Mouse (Mus musculus) thymus, adult 2 months (tissue): Measurements from ENCODE around the gene Lrrc34. TPM values are rescaled to one million over a fixed set of nuclear protein-coding genes. Genes with fewer than 3 reads are reported as not detected.

Experiments used
- DNase-seq: peaks from one replicate; pipeline ENCODE4 v3.0.0; 2021
- H3K27ac ChIP-seq: fragments of 200-500 bp; 2 replicates; pipeline ENCODE4 v1.5.1; 2012; ENCODE audit warnings: low read length, control low read depth; ENCODE audit not compliant: control insufficient read depth, insufficient read depth
- H3K27me3 ChIP-seq: fragments of 200-500 bp; 2 replicates; pipeline ENCODE4 v1.6.1; 2012; ENCODE audit warnings: mild to moderate bottlenecking, low read length, moderate library complexity, mixed read lengths; ENCODE audit not compliant: control insufficient read depth, insufficient read depth
- H3K36me3 ChIP-seq: fragments of 200-500 bp; 2 replicates; pipeline ENCODE4 v1.6.1; 2012; ENCODE audit warnings: mild to moderate bottlenecking, low read length, moderate library complexity; ENCODE audit not compliant: control insufficient read depth, insufficient read depth
- H3K4me1 ChIP-seq: fragments of 200-500 bp; replicated peaks from 2 replicates; pipeline ENCODE4 v1.6.1; 2012; ENCODE audit warnings: low read length; ENCODE audit not compliant: control insufficient read depth, insufficient read depth
- H3K4me3 ChIP-seq: fragments of 200-500 bp; 2 replicates; pipeline ENCODE4 v1.5.1; 2012; ENCODE audit warnings: mild to moderate bottlenecking, low read length, control low read depth, moderate library complexity; ENCODE audit not compliant: control insufficient read depth, insufficient read depth
- CTCF ChIP-seq: fragments of 200-500 bp; IDR thresholded peaks from 2 replicates; pipeline ENCODE4 v1.5.1; 2012; ENCODE audit warnings: mild to moderate bottlenecking, control low read depth, low read length, moderate library complexity, borderline replicate concordance; ENCODE audit not compliant: control insufficient read depth, poor library complexity, insufficient read depth; ENCODE audit errors: extremely low read depth
- POLR2A ChIP-seq: fragments of 200-500 bp; IDR thresholded peaks from 2 replicates; pipeline ENCODE4 v1.6.1; 2012; ENCODE audit warnings: mild to moderate bottlenecking, low read length, control low read depth, moderate library complexity; ENCODE audit not compliant: control insufficient read depth, poor library complexity, insufficient read depth; ENCODE audit errors: extremely low read depth
- WGBS: fragments of 180-500 bp; shearing (Covaris S2); methylation state at CpG from one replicate; pipeline ENCODE4 v1.1.7; 2018; 5-methylcytosine and 5-hydroxymethylcytosine counted together
- polyA plus RNA-seq: library from polyadenylated mRNA; depleted of rRNA; stranded (reverse); fragments of >200 nt; gene quantifications from 2 replicates; pipeline ENCODE4 v1.2.3, GENCODE M21; 2012

Lrrc34 gene
- polyA plus RNA-seq, 1 experiment: 0.04 TPM

DNA sequence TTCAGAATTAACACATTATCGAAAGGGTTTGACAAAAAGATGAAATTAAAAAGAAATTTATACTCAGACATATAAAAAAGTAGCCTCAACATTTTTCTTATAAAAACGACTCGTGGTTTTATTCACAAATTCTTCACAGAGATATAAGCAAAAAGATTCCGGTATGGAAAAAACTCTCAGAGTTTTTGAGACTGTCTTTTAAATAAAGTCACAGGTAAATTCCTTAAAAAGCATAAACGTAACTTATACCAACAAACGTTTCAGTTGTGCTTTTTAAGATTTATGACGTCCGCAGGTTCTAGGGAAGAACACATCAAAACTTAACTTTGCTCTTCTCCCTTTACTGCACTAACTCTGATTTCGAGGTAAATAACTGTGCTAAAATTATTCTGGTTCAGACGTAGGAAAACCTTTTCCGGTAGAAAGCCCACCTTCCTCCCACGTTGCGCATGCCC is 46.0 kb downstream of the Lrrc34 start:
- no peak for DNase-seq
- TF ChIP-seq CTCF: no peak
- TF ChIP-seq POLR2A: no peak
- H3K4me3 ChIP-seq: peak overlapping the region; percentile 81
- no peaks in the 10 kb centered on the region for H3K27me3 ChIP-seq
- H3K36me3 ChIP-seq: no peaks in the 10 kb centered on the region
- H3K27ac ChIP-seq: peak overlapping the region; percentile 82
- peaks cover 11% of the 10 kb centered on the region for H3K4me1 ChIP-seq
- under 1% methylated on average over 13 of the region's 13 CpGs for WGBS

DNA sequence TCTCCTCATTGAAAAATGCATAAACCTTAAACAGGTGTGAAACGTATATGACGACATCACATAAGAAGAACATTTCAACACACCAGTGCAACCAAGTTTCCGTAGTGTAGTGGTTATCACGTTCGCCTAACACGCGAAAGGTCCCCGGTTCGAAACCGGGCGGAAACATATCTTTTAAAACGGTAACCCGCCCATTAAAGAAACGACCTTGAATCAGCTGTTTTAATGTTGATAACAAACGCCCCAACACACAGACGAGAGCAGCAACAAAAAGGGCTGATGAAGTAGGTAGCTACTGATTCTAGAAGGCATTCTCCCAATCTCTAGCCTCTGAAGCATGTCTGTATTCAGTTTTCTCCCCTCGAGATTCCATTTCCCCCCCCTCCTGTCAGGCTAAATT is 46.5 kb downstream of the Lrrc34 start:
- no peak overlapping the region; the same call in 1 of the 2 replicates for H3K27ac ChIP-seq
- H3K36me3 ChIP-seq: no peaks in the 10 kb centered on the region
- TF ChIP-seq POLR2A: no peak
- no peak for TF ChIP-seq CTCF
- no peaks in the 10 kb centered on the region; the same call in 1 of the 2 replicates for H3K27me3 ChIP-seq
- under 1% methylated on average over 17 of the region's 17 CpGs for WGBS
- peak; percentile 89 for DNase-seq
- H3K4me1 ChIP-seq: peaks cover 11% of the 10 kb centered on the region
- H3K4me3 ChIP-seq: no peak overlapping the region

DNA sequence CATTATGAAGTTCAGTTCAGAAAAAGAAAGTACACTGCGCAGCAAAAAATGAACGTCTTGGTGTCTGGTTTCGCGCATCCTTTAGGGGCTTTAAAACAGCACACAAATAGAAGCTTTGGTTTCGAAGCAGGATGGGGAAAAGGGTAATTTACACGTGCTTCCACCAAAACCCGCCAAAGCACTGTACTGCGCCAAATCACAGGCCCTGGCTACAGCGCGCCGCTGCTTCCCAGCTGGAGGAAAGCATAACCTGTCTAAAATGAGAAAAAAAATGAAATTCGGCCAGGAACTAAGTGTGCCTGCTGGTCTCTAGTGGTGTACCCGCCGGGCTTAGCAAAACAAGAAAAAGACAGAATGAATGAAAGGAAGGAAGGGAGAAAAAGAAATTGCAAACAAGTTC is 47.0 kb downstream of the Lrrc34 start:
- Histone ChIP-seq H3K36me3 (no peaks in the 10 kb centered on the region), H3K27ac (peak overlapping the region; percentile 43), H3K27me3 (no peaks in the 10 kb centered on the region; the same call in 1 of the 2 replicates), H3K4me3 (peak overlapping the region; percentile 70), H3K4me1 (peaks cover 11% of the 10 kb centered on the region)
- WGBS: under 1% methylated on average over 14 of the region's 14 CpGs
- peak; percentile 33 for DNase-seq
- TF ChIP-seq POLR2A (no peak), CTCF (no peak)

DNA sequence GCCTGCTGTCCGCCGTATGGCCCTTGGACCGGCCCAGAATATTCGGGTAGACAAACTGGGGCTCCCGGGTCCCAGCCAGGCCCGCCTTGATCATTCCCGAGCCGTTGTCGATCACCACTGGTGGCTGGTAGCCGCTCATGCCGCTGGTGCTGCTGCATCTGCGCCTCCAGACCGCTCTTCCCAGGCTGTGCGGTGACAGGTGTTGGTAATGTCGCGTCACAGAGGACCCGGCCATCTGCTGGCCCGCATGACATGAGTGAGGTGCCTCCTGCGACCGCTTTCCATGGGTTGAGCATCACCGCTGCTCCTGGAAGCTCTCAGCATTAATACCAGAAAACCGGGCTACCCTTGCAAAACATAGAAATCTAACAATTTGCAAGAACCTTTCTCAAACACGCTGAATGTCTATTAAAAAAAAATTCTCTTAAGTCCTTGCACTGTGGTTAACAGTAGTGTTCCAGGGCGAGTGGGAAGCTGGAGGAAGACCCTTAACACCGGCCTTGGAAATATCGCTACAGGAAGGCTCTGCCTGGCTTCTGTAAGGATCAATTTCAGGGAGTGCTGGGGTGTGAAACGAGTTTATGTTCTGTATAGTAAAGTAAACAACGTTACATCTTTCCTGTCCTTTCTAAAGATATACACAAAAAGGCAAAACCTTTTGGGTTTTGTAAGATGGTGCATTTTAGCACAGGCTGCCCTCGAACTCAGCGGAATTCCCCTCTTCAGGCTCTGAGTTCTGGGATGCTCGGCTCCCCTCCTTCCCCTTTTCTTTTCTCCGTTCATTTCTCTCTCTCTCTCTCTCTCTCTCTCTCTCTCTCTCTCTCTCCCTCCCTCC is 47.7 kb downstream of the Lrrc34 start, which contains the start of gene Actrt3:
Gene Actrt3 (minus strand): TSS at position 229 of the 835 bp plus-strand sequence.
- 2% methylated on average over 32 of the region's 32 CpGs for WGBS
- DNase-seq: peak; percentile 43

DNA sequence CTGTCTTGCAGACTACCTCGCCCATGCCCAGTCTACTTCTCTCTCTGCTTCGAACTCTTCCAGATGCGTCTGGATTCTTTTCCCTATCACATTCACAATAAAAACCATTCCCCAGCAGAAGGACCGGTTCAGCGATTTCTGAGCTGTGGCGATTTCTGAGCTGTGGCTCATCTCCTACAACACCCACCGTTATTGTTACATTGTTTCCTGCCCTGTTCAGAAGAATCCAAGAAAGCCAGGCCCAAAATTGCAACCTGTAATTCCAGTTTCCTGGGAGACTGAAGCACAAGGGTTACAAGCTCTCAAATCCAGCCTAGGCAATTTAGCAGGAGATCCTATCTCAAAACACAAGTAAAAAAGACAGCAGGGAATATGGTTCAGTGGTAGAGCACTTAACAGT is 50.4 kb downstream of the Lrrc34 start:
- WGBS: 96% methylated on average over 7 of the region's 7 CpGs
- Histone ChIP-seq H3K27me3 (no peaks in the 10 kb centered on the region; the same call in 1 of the 2 replicates), H3K36me3 (no peaks in the 10 kb centered on the region), H3K27ac (no peak overlapping the region), H3K4me1 (peaks cover 7% of the 10 kb centered on the region), H3K4me3 (no peak overlapping the region)
- no peak for DNase-seq
- TF ChIP-seq CTCF: no peak
- TF ChIP-seq POLR2A: no peak

More for the DNA sequence above, 47.7 kb downstream of the Lrrc34 start, which contains the start of gene Actrt3:
- H3K36me3 ChIP-seq: no peaks in the 10 kb centered on the region
- peak within 1 kb of the TSS; percentile 43 for H3K27ac ChIP-seq
- H3K4me1 ChIP-seq: peaks cover 11% of the 10 kb centered on the region
- H3K27me3 ChIP-seq: no peaks in the 10 kb centered on the region; the same call in 1 of the 2 replicates
- TF ChIP-seq CTCF (no peak), POLR2A (no peak)
- H3K4me3 ChIP-seq: peak within 1 kb of the TSS; percentile 70

DNA sequence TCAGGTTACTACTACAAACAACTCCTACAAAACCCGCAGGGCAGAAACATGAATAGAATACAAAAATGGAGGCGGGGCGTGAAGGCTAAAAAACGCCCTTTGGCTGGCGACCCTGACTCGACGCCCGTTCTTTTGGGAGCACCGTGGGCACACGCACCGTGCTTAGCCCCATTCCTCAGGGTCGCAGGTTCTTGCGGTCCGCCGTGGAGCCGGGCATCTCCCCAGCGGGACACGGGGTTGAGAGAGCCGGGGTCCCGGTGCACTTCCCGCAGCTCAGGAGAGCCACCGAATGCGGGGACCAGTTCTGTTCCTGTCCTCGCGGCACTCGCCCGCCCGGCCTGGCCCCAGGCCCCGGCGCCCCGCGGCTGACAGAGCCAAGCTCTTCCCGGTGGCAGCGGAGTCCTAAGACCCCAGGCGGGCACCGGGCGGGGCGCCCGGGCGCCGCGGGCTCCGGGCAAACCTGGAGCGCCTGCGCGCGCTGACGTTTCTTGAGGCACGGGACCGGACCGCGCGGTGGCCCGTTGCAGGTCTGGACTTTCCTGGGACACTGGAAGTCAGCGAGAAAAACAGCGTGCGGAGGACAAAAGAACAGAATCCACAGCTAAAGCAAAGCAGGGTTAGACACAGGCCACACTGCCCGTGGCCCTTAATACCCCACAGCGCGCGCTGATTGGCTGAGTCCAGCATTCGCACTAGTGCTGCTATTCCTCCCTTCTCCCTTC is 52.4 kb downstream of the Lrrc34 start:
- Histone ChIP-seq H3K4me3 (peak overlapping the region; percentile 53), H3K36me3 (no peaks in the 10 kb centered on the region), H3K4me1 (peaks cover 7% of the 10 kb centered on the region), H3K27me3 (no peaks in the 10 kb centered on the region; the same call in 1 of the 2 replicates), H3K27ac (no peak overlapping the region)
- 1% methylated on average over 62 of the region's 62 CpGs for WGBS
- TF ChIP-seq POLR2A: no peak
- no peak for TF ChIP-seq CTCF
- no peak for DNase-seq
